Mouse (Mus musculus) neural tube, embryonic 14.5 days (tissue): ENCODE data around the gene Ccdc93. TPM values are rescaled to one million over a fixed set of nuclear protein-coding genes. Genes with fewer than 3 reads are reported as not detected.

ENCODE experiments used
- ATAC-seq: fragments of 200-750 bp; cut with Nextera tagmentation; 2 replicates; pipeline ENCODE4 v1.8.0; 2017; ENCODE audit warnings: low read depth, mild to moderate bottlenecking, moderate TSS enrichment, moderate library complexity
- H3K27ac ChIP-seq: fragments of 300-500 bp; sonication (generic); 2 replicates; pipeline ENCODE4 v1.5.1; 2014; ENCODE audit warnings: low read depth, mild to moderate bottlenecking, control low read depth, low read length, moderate library complexity, mixed read lengths
- H3K27me3 ChIP-seq: fragments of 300-500 bp; sonication (generic); 2 replicates; pipeline ENCODE4 v1.6.1; 2014; ENCODE audit warnings: low read length; ENCODE audit not compliant: control insufficient read depth, insufficient read depth
- H3K36me3 ChIP-seq: fragments of 300-500 bp; sonication (generic); 2 replicates; pipeline ENCODE4 v1.6.1; 2014; ENCODE audit warnings: low read length, mixed read lengths; ENCODE audit not compliant: control insufficient read depth, insufficient read depth
- H3K4me1 ChIP-seq: fragments of 300-500 bp; sonication (generic); 2 replicates; pipeline ENCODE4 v1.6.1; 2014; ENCODE audit warnings: low read length; ENCODE audit not compliant: control insufficient read depth, insufficient read depth
- H3K4me2 ChIP-seq: fragments of 300-500 bp; sonication (generic); 2 replicates; pipeline ENCODE4 v1.6.1; 2014; ENCODE audit warnings: mild to moderate bottlenecking, low read depth, low read length, control low read depth
- H3K4me3 ChIP-seq: fragments of 300-500 bp; sonication (generic); 2 replicates; pipeline ENCODE4 v1.5.1; 2014; ENCODE audit warnings: low read depth, low read length, control low read depth, mixed read lengths
- H3K9ac ChIP-seq: fragments of 300-500 bp; sonication (generic); replicated peaks from 2 replicates; pipeline ENCODE4 v1.6.1; 2014; ENCODE audit warnings: low read depth, mild to moderate bottlenecking, control low read depth, low read length, mixed read lengths
- H3K9me3 ChIP-seq: fragments of 300-500 bp; sonication (generic); 2 replicates; pipeline ENCODE4 v1.6.1; 2016; ENCODE audit warnings: low read length; ENCODE audit not compliant: control insufficient read depth
- WGBS: fragments of 180-500 bp; shearing (Covaris S2); extraction: QIAGEN DNeasy Blood & Tissue Kit; methylation state at CpG from one replicate; pipeline ENCODE4 v1.1.7; 2014; 5-methylcytosine and 5-hydroxymethylcytosine counted together
- polyA plus RNA-seq: library from polyadenylated mRNA; unstranded; fragments of >200 nt; fragmentation: Nextera tagmentation; extraction: Ambion mirVana; gene quantifications from 2 replicates; pipeline ENCODE4 v1.2.1, GENCODE M21; 2014

Ccdc93 gene
- 12.7 and 13.6 TPM in 2 replicates for polyA plus RNA-seq

DNA sequence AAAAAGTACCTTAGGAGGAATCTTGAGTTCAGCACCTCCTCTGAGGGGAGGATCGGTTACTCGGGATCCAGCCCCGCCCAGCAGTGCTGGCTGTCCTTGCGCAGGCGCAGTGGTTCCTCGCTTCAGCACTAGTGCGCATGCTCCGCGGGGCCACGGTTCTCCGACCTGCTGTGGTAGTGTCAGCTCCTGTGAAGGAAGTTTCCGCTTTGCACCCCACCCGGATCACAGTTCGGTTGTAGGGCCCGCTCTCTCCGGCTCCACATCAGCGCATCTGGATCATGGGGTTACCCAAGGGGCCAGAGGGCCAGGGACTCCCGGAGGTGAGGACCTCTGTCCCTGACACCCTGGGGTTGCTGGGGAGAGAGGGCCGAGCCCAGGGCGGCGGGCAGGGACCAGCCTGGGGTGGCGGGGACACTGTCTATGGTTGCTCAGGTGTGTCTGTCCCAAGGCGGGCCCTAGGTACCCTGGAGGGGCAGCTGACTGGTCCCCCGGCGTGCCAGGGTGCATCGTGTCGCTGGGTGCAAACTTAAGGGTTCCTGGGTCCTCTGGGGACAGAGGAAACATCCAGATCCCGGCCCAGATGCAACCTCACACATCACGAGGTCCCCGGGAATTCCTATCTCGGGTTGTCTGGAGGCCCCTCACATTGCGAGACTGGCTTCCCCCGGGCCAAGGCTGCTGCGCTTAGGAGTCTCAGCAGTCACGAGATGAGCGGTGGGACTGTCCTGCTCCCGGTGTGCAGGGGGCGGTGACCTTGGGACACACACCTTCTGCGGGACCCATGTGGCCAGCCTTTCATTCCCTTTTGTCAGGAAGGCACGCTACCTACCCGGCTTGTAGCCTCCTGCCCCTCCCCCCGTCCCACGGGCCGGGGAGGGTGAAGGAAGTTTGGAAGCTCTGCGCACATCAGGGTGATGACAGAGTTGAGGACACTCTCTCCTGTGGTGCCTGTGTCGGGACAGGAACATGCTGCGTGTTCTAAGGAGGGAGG, at the start of gene Ccdc93:
Ccdc93 (plus strand) TSS at position 112 of the 991 bp plus-strand sequence.
- under 1% methylated on average over 47 of the region's 47 CpGs for WGBS
- Histone ChIP-seq H3K27me3 (no peaks in the 10 kb centered on the region), H3K27ac (no peak within 1 kb of the TSS), H3K4me2 (peak within 1 kb of the TSS; percentile 99), H3K9ac (peak within 1 kb of the TSS; percentile 78), H3K36me3 (peaks cover 4% of the 10 kb centered on the region; the same call in 1 of the 2 replicates), H3K9me3 (no peaks in the 10 kb centered on the region), H3K4me1 (peaks cover 10% of the 10 kb centered on the region; the same call in 1 of the 2 replicates), H3K4me3 (peak within 1 kb of the TSS; percentile 96)
- ATAC-seq: peak; percentile 94

GRCm38 (mm10) chr1:121381562-121381961, 49.3 kb upstream of the Ccdc93 start:
- no peaks in the 10 kb centered on the region for H3K4me1 ChIP-seq
- H3K36me3 ChIP-seq: no peaks in the 10 kb centered on the region
- no peaks in the 10 kb centered on the region for H3K9me3 ChIP-seq
- H3K27ac ChIP-seq: no peak overlapping the region
- ATAC-seq: peak; percentile 54; the same call in 1 of the 2 replicates
- H3K27me3 ChIP-seq: no peaks in the 10 kb centered on the region
- H3K9ac ChIP-seq: no peak overlapping the region
- no peak overlapping the region for H3K4me2 ChIP-seq
- H3K4me3 ChIP-seq: no peak overlapping the region
- 43% methylated on average over 3 of the region's 3 CpGs for WGBS

DNA sequence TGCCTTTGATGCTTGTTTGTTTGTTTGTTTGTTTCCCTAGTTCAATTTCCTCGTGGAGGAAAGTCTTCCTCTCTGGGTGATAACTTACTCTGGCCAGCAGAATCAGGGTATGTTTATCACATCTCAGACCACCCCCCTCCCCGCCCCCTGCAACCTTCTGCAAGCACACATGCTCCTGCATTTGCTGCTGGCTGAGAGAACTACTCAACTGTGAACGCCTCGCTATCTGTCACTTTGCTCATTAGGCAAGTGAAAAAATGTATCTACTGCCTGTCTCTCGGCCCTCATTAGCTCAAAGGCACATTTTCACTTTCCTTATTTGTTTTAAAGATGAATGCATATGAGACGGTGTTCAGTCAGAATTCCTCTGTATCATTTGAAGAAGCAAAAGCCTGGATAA, 42.5 kb upstream of the Ccdc93 start:
- no peaks in the 10 kb centered on the region for H3K9me3 ChIP-seq
- 0 out of 2 replicates have a peak, but pooled peaks cover 5% of the 10 kb centered on the region for H3K4me1 ChIP-seq
- H3K9ac ChIP-seq: no peak overlapping the region
- no peak overlapping the region for H3K4me3 ChIP-seq
- H3K27me3 ChIP-seq: no peaks in the 10 kb centered on the region
- WGBS: 33% methylated on average over 6 of the region's 6 CpGs
- no peak for ATAC-seq
- H3K27ac ChIP-seq: no peak overlapping the region
- H3K36me3 ChIP-seq: no peaks in the 10 kb centered on the region
- no peak overlapping the region for H3K4me2 ChIP-seq

- ATAC-seq: no peak
- 66% methylated on average over 7 of the region's 7 CpGs for WGBS
- H3K27ac ChIP-seq: no peak overlapping the region
Observed at GRCm38 (mm10) chr1:121388732-121389131, 42.1 kb upstream of the Ccdc93 start.

DNA sequence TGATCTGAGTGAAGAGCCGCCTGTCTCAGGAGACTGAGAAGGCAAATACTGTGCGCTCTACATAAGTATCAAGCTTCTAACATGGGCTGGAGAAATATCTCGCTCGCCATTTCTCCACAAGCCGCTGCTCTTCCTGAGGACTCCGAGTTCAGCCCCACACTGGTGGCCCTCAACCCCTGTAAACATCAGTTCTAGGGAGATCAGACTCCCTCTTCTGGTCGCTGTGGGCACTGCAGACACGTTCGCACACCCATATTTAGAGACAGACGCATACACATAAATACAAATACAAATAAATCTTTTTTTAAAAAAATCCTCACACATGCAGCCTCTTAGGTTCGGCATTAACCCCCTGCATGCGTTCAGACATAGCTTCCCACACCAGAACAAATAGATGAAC, 41.3 kb upstream of the Ccdc93 start:
- Histone ChIP-seq H3K9me3 (no peaks in the 10 kb centered on the region), H3K27ac (peak overlapping the region; percentile 48), H3K27me3 (no peaks in the 10 kb centered on the region), H3K4me2 (no peak overlapping the region), H3K4me1 (peaks cover 8% of the 10 kb centered on the region), H3K9ac (no peak overlapping the region), H3K36me3 (no peaks in the 10 kb centered on the region), H3K4me3 (no peak overlapping the region)
- 80% methylated on average over 12 of the region's 12 CpGs for WGBS
- peak; percentile 5; the same call in 1 of the 2 replicates for ATAC-seq

More at GRCm38 (mm10) chr1:121388732-121389131, 42.1 kb upstream of the Ccdc93 start:
- H3K9ac ChIP-seq: no peak overlapping the region
- no peak overlapping the region for H3K4me2 ChIP-seq
- H3K9me3 ChIP-seq: no peaks in the 10 kb centered on the region
- H3K27me3 ChIP-seq: no peaks in the 10 kb centered on the region
- H3K4me1 ChIP-seq: 0 out of 2 replicates have a peak, but pooled peaks cover 5% of the 10 kb centered on the region
- H3K4me3 ChIP-seq: no peak overlapping the region
- H3K36me3 ChIP-seq: no peaks in the 10 kb centered on the region

DNA sequence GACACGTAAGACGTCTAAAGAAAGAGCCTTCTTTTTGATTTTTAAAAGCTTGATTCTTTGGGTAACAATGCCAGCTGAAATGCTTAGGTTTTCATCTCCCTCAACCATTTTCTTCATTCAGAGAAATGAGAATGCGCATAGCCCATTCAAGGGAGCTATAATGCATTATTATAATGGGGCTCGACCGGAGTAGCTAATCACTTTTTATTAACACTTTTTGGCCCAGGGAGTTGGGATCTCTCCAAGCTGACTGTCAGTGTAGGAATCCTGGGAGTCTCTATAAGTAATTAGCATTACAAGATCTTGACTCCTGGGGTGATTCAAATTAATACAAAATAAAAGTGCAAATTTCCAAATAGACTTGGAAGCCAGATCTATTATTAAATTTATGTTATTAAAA, 40.8 kb upstream of the Ccdc93 start:
- H3K4me2 ChIP-seq: no peak overlapping the region
- H3K27ac ChIP-seq: no peak overlapping the region
- no peaks in the 10 kb centered on the region for H3K36me3 ChIP-seq
- H3K9ac ChIP-seq: no peak overlapping the region
- 51% methylated on average over 5 of the region's 5 CpGs for WGBS
- no peak for ATAC-seq
- H3K4me3 ChIP-seq: no peak overlapping the region
- peaks cover 13% of the 10 kb centered on the region for H3K4me1 ChIP-seq
- H3K9me3 ChIP-seq: no peaks in the 10 kb centered on the region
- no peaks in the 10 kb centered on the region for H3K27me3 ChIP-seq

DNA sequence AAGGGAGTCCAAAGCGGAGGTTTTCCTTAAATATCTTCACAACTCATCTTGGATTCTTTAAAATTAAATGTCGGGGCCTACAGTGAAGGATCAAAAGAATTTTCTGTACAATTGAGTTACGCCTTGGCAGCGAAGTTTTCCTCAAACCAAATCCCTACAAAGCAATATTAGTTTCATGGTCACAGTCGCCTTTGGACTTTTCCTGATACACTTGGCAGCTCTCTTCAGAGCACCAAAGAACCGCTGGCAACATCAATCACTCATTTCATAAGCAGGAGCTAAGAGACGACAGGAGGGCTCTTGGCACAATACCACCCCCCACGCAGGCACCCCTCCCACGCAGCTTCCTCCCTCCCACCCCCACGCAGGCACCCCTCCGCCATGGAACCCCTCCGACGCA, 40.4 kb upstream of the Ccdc93 start:
- H3K4me1 ChIP-seq: peaks cover 17% of the 10 kb centered on the region

GRCm38 (mm10) chr1:121390855-121391254, 40.0 kb upstream of the Ccdc93 start:
- H3K4me2 ChIP-seq: peak overlapping the region; percentile 7; the same call in 1 of the 2 replicates
- H3K4me1 ChIP-seq: peaks cover 18% of the 10 kb centered on the region
- no peak overlapping the region for H3K4me3 ChIP-seq
- H3K9ac ChIP-seq: no peak overlapping the region
- WGBS: 38% methylated on average over 8 of the region's 8 CpGs
- no peaks in the 10 kb centered on the region for H3K36me3 ChIP-seq
- no peaks in the 10 kb centered on the region for H3K9me3 ChIP-seq
- no peak overlapping the region for H3K27ac ChIP-seq
- no peaks in the 10 kb centered on the region for H3K27me3 ChIP-seq
- peak; percentile 9; the same call in 1 of the 2 replicates for ATAC-seq

More for the DNA sequence above, 40.4 kb upstream of the Ccdc93 start:
- 46% methylated on average over 13 of the region's 13 CpGs for WGBS
- Histone ChIP-seq H3K4me3 (no peak overlapping the region), H3K9ac (no peak overlapping the region), H3K4me2 (peak overlapping the region; percentile 7; the same call in 1 of the 2 replicates), H3K36me3 (no peaks in the 10 kb centered on the region), H3K27ac (no peak overlapping the region), H3K27me3 (no peaks in the 10 kb centered on the region), H3K9me3 (no peaks in the 10 kb centered on the region)
- ATAC-seq: peak; percentile 7; the same call in 1 of the 2 replicates

DNA sequence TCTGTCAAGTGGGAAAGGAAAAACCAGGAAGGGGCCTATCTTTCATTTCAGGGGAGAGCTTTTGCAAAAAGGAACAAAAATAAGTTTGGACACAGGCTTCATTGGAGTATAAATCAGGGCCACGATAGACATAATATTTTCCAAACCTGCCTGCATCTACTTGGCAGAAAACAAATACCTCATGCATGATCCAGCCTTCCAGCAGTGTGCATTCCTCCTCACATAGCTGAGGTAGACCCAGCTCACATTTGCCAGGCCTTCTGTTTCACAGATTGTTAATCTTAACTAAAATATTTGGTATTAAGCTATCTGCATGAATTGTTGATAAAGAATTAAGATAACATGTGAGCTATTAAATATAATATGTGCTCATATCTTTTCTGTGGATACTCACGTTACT, 37.7 kb upstream of the Ccdc93 start:
- peaks cover 18% of the 10 kb centered on the region for H3K4me1 ChIP-seq
- H3K4me2 ChIP-seq: no peak overlapping the region
- no peaks in the 10 kb centered on the region for H3K36me3 ChIP-seq
- H3K27ac ChIP-seq: no peak overlapping the region
- no peak overlapping the region for H3K4me3 ChIP-seq
- 64% methylated on average over 2 of the region's 2 CpGs for WGBS
- no peaks in the 10 kb centered on the region for H3K9me3 ChIP-seq
- no peak overlapping the region for H3K9ac ChIP-seq
- H3K27me3 ChIP-seq: no peaks in the 10 kb centered on the region
- no peak for ATAC-seq
